Mouse (Mus musculus): ENCODE data around the gene 0610012G03Rik. TPM values are rescaled to one million over a fixed set of nuclear protein-coding genes. Genes with fewer than 3 reads are reported as not detected.
A peak's percentile ranks its signal among the peaks of the same experiment; 100 is the strongest.
"Not testable (repeated sequence)": the region's sequence is repeated elsewhere in the genome, so short reads cannot be mapped to it uniquely, and the experiment has no call there.

The 0610012G03Rik gene
- polyA plus RNA-seq, 1 experiment from 2014 or later: 82.8 TPM

- Histone ChIP-seq H3K27ac (ENCODE audit: low read length) (no peak overlapping the region), H3K9ac (replicated peaks; ENCODE audit: low read depth) (no peak overlapping the region), H3K9me3 (ENCODE audit: low read length) (no peaks in the 10 kb centered on the region), H3K36me3 (ENCODE audit: insufficient read depth, low read length) (peaks cover 11% of the 10 kb centered on the region), H3K4me2 (replicated peaks; ENCODE audit: low read depth, low read length) (no peak overlapping the region), H3K27me3 (replicated peaks; ENCODE audit: insufficient read depth, low read length) (no peaks in the 10 kb centered on the region), H3K4me3 (ENCODE audit: low read depth, low read length) (no peak overlapping the region), H3K4me1 (ENCODE audit: insufficient read depth, low read depth, low read length) (no peaks in the 10 kb centered on the region)
- no peak for TF ChIP-seq EP300 (IDR thresholded peaks at IDR 0.05)
- no peak for TF ChIP-seq CTCF (IDR thresholded peaks at IDR 0.05)
- 93% methylated on average over 3 of the region's 3 CpGs for WGBS
- DNase-seq (ENCODE audit: low spot score) (no peak), ATAC-seq (no peak)
These were observed 31.2 kb upstream of the 0610012G03Rik start for GRCm38 (mm10) chr16:31979501-31979900.

GRCm38 (mm10) chr16:31975258-31975657 is 27.0 kb upstream of the 0610012G03Rik start:
- Histone ChIP-seq H3K36me3 (ENCODE audit: insufficient read depth, low read length) (peaks cover 11% of the 10 kb centered on the region), H3K4me3 (ENCODE audit: low read depth, low read length) (no peak overlapping the region), H3K4me1 (ENCODE audit: insufficient read depth, low read depth, low read length) (no peaks in the 10 kb centered on the region), H3K9me3 (ENCODE audit: low read length) (no peaks in the 10 kb centered on the region), H3K4me2 (replicated peaks; ENCODE audit: low read depth, low read length) (no peak overlapping the region), H3K27me3 (replicated peaks; ENCODE audit: insufficient read depth, low read length) (no peaks in the 10 kb centered on the region), H3K9ac (replicated peaks; ENCODE audit: low read depth) (no peak overlapping the region), H3K27ac (ENCODE audit: low read length) (no peak overlapping the region)
- WGBS: 91% methylated on average over 4 of the region's 4 CpGs
- no peak for ATAC-seq
- TF ChIP-seq EP300 (IDR thresholded peaks at IDR 0.05) (no peak), CTCF (IDR thresholded peaks at IDR 0.05) (no peak)
- no peak for DNase-seq (ENCODE audit: low spot score)

GRCm38 (mm10) chr16:31963224-31963623 is 14.9 kb upstream of the 0610012G03Rik start:
- no peaks in the 10 kb centered on the region for H3K4me1 ChIP-seq (ENCODE audit: insufficient read depth, low read depth, low read length)
- H3K9ac ChIP-seq (replicated peaks; ENCODE audit: low read depth): no peak overlapping the region
- H3K9me3 ChIP-seq (ENCODE audit: low read length): no peaks in the 10 kb centered on the region
- H3K27ac ChIP-seq (ENCODE audit: low read length): no peak overlapping the region
- H3K4me2 ChIP-seq (replicated peaks; ENCODE audit: low read depth, low read length): no peak overlapping the region
- no peak overlapping the region for H3K4me3 ChIP-seq (ENCODE audit: low read depth, low read length)
- ATAC-seq: no peak
- WGBS: 82% methylated on average over 7 of the region's 7 CpGs
- H3K27me3 ChIP-seq (replicated peaks; ENCODE audit: insufficient read depth, low read length): no peaks in the 10 kb centered on the region
- H3K36me3 ChIP-seq (ENCODE audit: insufficient read depth, low read length): peaks cover 16% of the 10 kb centered on the region
- DNase-seq (ENCODE audit: low spot score): no peak
- TF ChIP-seq CTCF (IDR thresholded peaks at IDR 0.05) (no peak), EP300 (IDR thresholded peaks at IDR 0.05) (no peak)

- Histone ChIP-seq H3K4me1 (ENCODE audit: insufficient read depth, low read depth, low read length) (peaks cover 14% of the 10 kb centered on the region), H3K27ac (ENCODE audit: low read length) (peak overlapping the region; percentile 90), H3K36me3 (ENCODE audit: insufficient read depth, low read length) (0 out of 2 replicates have a peak, but pooled peaks cover 3% of the 10 kb centered on the region), H3K27me3 (replicated peaks; ENCODE audit: insufficient read depth, low read length) (no peaks in the 10 kb centered on the region), H3K9me3 (ENCODE audit: low read length) (no peaks in the 10 kb centered on the region), H3K9ac (replicated peaks; ENCODE audit: low read depth) (peak overlapping the region; percentile 92), H3K4me3 (ENCODE audit: low read depth, low read length) (peak overlapping the region; percentile 95), H3K4me2 (replicated peaks; ENCODE audit: low read depth, low read length) (peak overlapping the region; percentile 69)
- TF ChIP-seq CTCF (IDR thresholded peaks at IDR 0.05) (no peak), EP300 (IDR thresholded peaks at IDR 0.05) (no peak)
- 1% methylated on average over 34 of the region's 38 CpGs for WGBS
- DNase-seq (ENCODE audit: low spot score) (peak; percentile 11), ATAC-seq (no peak; the same call in 1 of the 2 replicates)
These were observed 385 bp downstream of the 0610012G03Rik start for GRCm38 (mm10) chr16:31947901-31948316.

- Histone ChIP-seq H3K4me2 (replicated peaks; ENCODE audit: low read depth, low read length) (peak overlapping the region; percentile 69), H3K27me3 (replicated peaks; ENCODE audit: insufficient read depth, low read length) (no peaks in the 10 kb centered on the region), H3K9ac (replicated peaks; ENCODE audit: low read depth) (peak overlapping the region; percentile 92), H3K4me1 (ENCODE audit: insufficient read depth, low read depth, low read length) (peaks cover 14% of the 10 kb centered on the region), H3K4me3 (ENCODE audit: low read depth, low read length) (peak overlapping the region; percentile 95), H3K27ac (ENCODE audit: low read length) (peak overlapping the region; percentile 90), H3K36me3 (ENCODE audit: insufficient read depth, low read length) (0 out of 2 replicates have a peak, but pooled peaks cover 3% of the 10 kb centered on the region), H3K9me3 (ENCODE audit: low read length) (no peaks in the 10 kb centered on the region)
- WGBS: 18% methylated on average over 8 of the region's 8 CpGs
- ATAC-seq (no peak), DNase-seq (ENCODE audit: low spot score) (no peak)
- TF ChIP-seq EP300 (IDR thresholded peaks at IDR 0.05) (no peak), CTCF (IDR thresholded peaks at IDR 0.05) (no peak)
These were observed 961 bp downstream of the 0610012G03Rik start for GRCm38 (mm10) chr16:31947333-31947732.

- H3K27me3 ChIP-seq (replicated peaks; ENCODE audit: insufficient read depth, low read length); H3K4me3 ChIP-seq (ENCODE audit: low read depth, low read length); ATAC-seq; DNase-seq (ENCODE audit: low spot score); H3K9me3 ChIP-seq (ENCODE audit: low read length); H3K36me3 ChIP-seq (ENCODE audit: insufficient read depth, low read length); H3K9ac ChIP-seq (replicated peaks; ENCODE audit: low read depth); H3K27ac ChIP-seq (ENCODE audit: low read length); H3K4me2 ChIP-seq (replicated peaks; ENCODE audit: low read depth, low read length): not testable (repeated sequence)
- 85% methylated on average over 6 of the region's 6 CpGs for WGBS
- H3K4me1 ChIP-seq (ENCODE audit: insufficient read depth, low read depth, low read length): peaks cover 14% of the 10 kb centered on the region
These were observed 2.3 kb downstream of the 0610012G03Rik start for GRCm38 (mm10) chr16:31945986-31946385.

GRCm38 (mm10) chr16:31945372-31945771 is 2.9 kb downstream of the 0610012G03Rik start:
- Histone ChIP-seq H3K27me3 (replicated peaks; ENCODE audit: insufficient read depth, low read length) (no peaks in the 10 kb centered on the region), H3K27ac (ENCODE audit: low read length) (no peak overlapping the region), H3K4me1 (ENCODE audit: insufficient read depth, low read depth, low read length) (peaks cover 14% of the 10 kb centered on the region), H3K36me3 (ENCODE audit: insufficient read depth, low read length) (no peaks in the 10 kb centered on the region), H3K4me2 (replicated peaks; ENCODE audit: low read depth, low read length) (no peak overlapping the region), H3K9me3 (ENCODE audit: low read length) (no peaks in the 10 kb centered on the region), H3K4me3 (ENCODE audit: low read depth, low read length) (no peak overlapping the region), H3K9ac (replicated peaks; ENCODE audit: low read depth) (no peak overlapping the region)
- no peak for DNase-seq (ENCODE audit: low spot score)
- ATAC-seq: no peak
- WGBS: 77% methylated on average over 6 of the region's 6 CpGs
- TF ChIP-seq EP300 (IDR thresholded peaks at IDR 0.05): no peak
- TF ChIP-seq CTCF (IDR thresholded peaks at IDR 0.05): no peak

All from lung, postnatal 0 days (tissue).